In genomic region chr4:82512743-82513425, GRCm38 (mm10) we compare ENCODE assay signal across 8 mouse cellular contexts.
A peak's percentile ranks its signal among the peaks of the same experiment; 100 is the strongest.
DNase-seq lines count a peak whose midpoint lies in the region; ATAC-seq lines count a peak whose summit lies in the region.

No protein-coding gene starts in this region.

- intact Hi-C loops in left cerebral cortex, postnatal 36 days (cut with DNase I) = no loop called here

- peak; percentile 100 for DNase-seq in adrenal gland, postnatal 10 days
- peak; percentile 95 for DNase-seq in embryo, embryonic 10 days (ENCODE audit: low spot score)
- peak; percentile 99 for DNase-seq in gastrocnemius, postnatal 25 days
- DNase-seq in left cerebral cortex, postnatal 36 days (ENCODE audit: low spot score in 2 of 2) = peak; percentile 94 to 99
- peak; percentile 93 for DNase-seq in midbrain, embryonic 10.5 days (ENCODE audit: low spot score)
- DNase-seq in skeletal muscle tissue, adult 2 months (ENCODE audit: low read depth, low spot score) = peak; percentile 96
- peak; percentile 94 for DNase-seq in yolk sac, embryonic 10.5 days (ENCODE audit: low spot score)

- H3K27ac ChIP-seq in intestine, embryonic 15.5 days = peak overlapping the region; percentile 93
- H3K27ac ChIP-seq in midbrain, embryonic 10.5 days (replicated peaks) = peak overlapping the region; percentile 99

- 1% methylated on average over 62 of the region's 63 CpGs for WGBS in intestine, embryonic 15.5 days
- WGBS in midbrain, embryonic 10.5 days = under 1% methylated on average over 54 of the region's 63 CpGs

- peak overlapping the region; percentile 83 for H3K4me2 ChIP-seq in intestine, embryonic 15.5 days (replicated peaks)

- H3K36me3 ChIP-seq in intestine, embryonic 15.5 days = no peaks in the 10 kb centered on the region
- H3K36me3 ChIP-seq in midbrain, embryonic 10.5 days = no peaks in the 10 kb centered on the region

- ATAC-seq in intestine, embryonic 15.5 days = peak; percentile 96

- H3K9me3 ChIP-seq in intestine, embryonic 15.5 days = no peaks in the 10 kb centered on the region
- no peaks in the 10 kb centered on the region for H3K9me3 ChIP-seq in midbrain, embryonic 10.5 days (replicated peaks)

- peaks cover 12% of the 10 kb centered on the region for H3K4me1 ChIP-seq in intestine, embryonic 15.5 days (replicated peaks)
- peaks cover 58% of the 10 kb centered on the region for H3K4me1 ChIP-seq in midbrain, embryonic 10.5 days

- H3K27me3 ChIP-seq in intestine, embryonic 15.5 days (replicated peaks) = no peaks in the 10 kb centered on the region
- peaks cover 28% of the 10 kb centered on the region for H3K27me3 ChIP-seq in midbrain, embryonic 10.5 days (ENCODE audit: low read depth, poor library complexity, severe bottlenecking)

- H3K9ac ChIP-seq in intestine, embryonic 15.5 days = peak overlapping the region; percentile 65

- H3K4me3 ChIP-seq in intestine, embryonic 15.5 days (replicated peaks) = peak overlapping the region; percentile 47
- H3K4me3 ChIP-seq in midbrain, embryonic 10.5 days = peak overlapping the region; percentile 61

Comparison
In these comparisons a context has a peak if more than half of its experiments do, and no peak if none do; other contexts are left out.
1. Peak in every context shown above with its lines: DNase-seq, ATAC-seq, H3K4me3 ChIP-seq and H3K27ac ChIP-seq.